Mouse (Mus musculus) hindlimb bud, embryonic 11.5 days (tissue): Measurements from ENCODE around the gene Nfia.

Source experiments
- DNase-seq: peaks from one replicate; pipeline ENCODE4 v3.0.0-alpha.2; 2012; ENCODE audit warnings: low read depth, low spot score; ENCODE audit errors: extremely low spot score

The Nfia gene

DNA sequence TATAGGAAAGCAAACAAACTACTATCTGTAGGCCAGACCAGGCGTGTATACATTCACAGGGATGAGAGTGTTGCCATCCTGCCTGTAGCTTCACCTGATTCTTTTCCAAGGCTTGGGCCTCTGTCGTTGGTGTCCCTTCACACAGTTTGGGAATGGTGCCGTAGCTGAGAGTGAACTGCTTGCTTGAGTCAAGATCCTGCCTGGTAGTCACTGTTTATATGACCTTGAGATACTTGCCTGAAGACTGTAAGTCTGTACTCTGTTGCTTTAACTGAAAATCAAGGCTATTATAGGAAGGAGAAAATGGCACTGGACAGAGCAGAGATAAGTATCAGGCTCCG, 214.2 kb downstream of the Nfia start:
- DNase-seq = no peak

DNA sequence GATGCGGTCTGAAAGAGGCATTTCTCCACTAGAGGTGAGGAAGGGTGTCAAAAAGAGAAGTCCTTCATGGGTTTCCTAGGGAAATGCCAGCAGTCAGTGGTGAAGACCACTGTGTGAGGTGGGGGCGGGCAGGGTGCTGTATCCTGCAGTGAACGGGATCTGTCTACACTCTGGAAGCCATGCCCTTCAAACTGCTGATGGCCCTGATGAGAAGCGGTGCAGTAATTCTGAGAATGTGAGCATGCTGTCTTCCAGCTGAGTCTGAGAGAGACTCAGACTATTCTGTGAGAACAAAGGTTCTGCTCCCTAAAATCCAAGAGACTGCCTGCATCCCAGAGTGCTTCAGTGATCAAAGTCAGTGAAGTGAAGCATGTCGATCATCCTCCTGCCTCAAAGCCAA, 216.2 kb downstream of the Nfia start:
- DNase-seq = no peak

DNA sequence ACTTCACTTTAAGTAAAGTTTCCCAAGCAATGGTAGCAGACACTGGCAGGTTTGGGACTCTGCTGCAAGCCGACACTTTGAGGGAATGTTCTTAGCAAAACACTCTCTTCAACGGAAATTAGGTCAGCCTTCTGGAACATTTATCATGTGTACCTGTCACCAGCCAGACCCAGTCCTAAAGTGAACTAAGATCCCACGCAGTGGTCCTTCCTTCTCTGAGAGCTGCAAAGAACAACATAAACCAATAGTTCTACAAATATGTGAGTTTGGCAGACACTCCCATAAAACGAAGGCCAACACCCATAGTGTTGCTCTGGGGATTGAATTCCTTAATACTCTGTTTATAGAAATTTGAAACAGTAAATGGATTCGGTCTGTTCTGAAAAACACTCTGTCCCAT, 217.9 kb downstream of the Nfia start:
- no peak for DNase-seq

DNA sequence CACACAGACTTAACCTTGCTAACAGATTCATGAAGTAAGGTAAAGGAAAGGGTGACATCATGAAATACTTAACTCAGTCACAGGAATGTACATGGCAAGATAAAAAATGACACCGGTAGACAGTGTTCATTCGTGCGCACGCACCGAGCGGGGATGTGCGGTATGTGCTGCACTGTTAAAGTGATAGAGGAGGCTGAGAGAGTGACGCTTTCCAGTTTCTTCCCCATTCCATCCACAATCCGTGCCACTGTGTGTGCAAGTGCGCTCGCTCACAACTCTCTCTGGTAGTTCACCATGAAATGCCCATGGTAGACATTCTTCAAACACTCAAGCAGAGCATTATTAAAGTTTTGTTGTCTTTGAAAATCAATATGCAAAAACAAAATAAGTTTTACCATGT, 218.9 kb downstream of the Nfia start:
- no peak for DNase-seq

DNA sequence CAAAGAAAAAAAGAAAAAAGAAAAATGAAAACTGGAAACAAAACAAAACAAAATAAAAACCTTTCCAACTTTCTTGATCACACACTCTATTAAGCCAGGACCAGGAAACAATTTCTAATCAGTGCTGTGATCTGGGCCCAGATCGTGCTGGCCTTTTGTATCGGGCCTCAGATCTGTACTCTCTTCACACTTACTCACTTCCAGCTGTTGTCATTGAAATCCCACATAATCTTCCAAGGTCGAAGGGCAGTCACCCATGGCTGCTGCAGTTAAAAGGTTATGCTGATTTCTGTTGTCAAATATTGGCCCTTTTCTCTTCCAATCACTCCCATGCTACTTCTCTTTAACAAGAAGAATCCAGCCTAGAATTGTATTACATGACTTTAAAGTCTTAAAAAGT, 219.3 kb downstream of the Nfia start:
- DNase-seq = no peak

DNA sequence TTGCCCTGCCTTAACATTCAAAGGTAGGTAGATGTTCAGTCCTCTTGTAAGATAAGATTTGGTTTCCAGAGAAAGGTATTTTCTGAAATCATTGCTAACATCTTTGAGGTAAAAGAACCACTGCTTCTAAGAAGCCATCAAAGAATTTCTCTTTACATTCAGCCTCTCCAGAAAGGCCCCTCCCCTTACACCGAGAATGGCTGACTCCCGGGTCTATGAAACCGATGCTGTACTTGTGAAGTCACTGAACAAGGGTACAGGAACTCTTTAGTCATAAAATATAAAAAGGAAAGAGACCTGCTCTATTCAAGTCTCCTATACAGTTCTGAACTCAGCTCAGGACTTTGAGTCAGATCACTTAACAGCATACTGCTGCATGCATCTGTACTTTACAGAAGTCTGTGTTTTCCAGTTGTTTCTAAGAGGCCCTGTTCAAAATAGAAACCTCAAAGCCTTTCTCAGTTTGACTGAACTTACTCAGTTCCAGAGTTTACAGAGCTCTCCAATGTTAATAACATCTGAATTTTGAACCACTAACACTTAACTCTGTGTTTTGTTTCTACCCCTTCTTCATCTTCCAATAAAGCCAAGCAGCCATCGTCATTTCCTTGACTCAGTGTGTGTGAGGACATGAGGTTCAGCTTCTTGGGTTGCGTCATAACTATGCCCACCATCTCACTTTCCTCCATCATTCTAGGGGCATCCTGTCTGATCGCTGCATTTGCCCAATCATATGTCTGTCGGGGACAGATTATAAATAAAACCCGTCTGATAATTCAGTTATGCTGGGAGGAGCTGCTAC, 223.6 kb downstream of the Nfia start:
- DNase-seq = no peak

DNA sequence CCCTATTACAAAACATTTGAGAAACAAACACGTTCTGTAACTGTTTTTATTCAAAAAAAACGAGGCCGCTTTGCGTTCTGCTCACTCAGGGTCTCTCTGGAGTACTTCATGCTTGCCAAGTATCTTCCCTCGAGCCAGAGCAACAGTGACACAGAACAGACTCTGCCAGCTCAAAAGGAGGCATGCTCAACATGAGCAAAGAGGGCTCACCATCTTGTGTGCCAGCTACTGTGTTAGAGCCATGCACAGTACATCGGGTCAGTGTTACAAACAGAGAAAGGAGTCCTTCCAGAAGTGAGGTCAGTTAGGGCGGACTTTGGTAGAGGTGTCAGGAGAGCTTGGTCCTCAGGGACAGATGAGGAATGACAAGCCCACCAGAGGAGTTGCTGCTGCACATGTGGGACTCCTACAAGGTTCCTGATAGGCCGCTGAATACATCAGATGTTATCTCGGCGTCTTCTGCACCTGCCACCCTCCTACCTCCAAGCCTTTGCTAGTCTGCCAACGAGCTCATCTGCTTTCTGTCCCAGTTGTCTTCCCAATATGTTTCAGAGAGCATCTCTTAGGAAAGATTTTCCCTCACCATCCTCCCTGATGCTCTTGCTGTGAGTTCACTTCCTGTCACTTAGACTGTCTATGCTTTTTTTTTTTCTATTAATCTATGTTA, 224.8 kb downstream of the Nfia start:
- no peak for DNase-seq

DNA sequence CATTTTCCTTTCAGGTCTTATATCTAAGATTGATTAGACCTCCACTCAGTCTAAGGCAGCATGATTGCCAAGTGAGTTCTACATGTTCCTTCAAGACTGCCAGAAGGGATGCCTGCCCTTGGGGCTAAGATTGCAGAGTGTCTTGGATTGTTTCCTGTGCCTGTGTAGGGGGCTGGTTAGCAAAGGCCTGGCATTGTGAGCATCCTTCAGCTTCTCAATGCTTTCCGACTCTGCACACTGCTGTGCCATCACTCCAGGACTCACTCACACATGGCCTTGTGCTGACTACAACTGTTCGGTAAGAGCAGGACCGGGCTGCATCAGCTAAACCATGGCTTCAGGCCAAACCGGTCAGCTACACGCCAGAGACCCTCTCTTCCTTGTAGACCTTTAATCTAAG, 229.7 kb downstream of the Nfia start:
- no peak for DNase-seq

DNA sequence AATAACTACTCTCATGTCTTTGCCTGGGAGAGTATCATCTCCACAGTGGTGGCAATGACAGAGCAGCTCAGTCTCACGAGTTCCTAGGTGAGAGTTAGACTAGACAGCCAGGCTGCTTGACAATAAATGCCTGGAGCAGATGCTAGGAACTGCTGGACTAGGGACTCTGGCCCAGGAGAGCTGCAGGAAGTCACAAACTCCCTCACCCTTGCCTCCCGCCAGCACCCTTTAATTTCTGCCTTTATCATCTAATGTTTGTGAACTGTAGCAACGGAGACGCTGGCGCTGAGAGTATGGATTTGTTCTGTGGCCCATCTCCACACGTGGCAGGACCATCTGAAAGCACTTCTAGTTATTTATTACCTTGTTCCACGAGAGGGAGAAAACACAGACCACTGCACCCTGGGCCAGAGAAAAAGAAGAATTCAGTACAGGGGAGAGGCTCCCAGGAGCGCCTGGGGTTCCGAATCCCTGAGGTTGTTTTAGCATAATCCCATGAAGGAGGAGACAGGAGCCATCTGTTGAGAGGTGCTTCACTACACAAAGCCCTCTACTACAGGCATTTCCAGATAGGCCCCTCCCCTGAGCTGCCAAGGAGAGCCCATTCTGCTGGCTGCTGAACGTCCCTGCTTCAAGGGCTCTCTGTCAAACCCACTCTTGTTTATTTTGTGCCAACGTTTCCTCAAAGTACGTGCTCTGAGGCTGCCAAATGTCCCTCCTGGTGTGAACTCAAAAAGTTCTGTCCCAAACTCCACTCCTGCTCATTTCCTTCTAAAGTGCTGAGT, 231.0 kb downstream of the Nfia start:
- DNase-seq = no peak

DNA sequence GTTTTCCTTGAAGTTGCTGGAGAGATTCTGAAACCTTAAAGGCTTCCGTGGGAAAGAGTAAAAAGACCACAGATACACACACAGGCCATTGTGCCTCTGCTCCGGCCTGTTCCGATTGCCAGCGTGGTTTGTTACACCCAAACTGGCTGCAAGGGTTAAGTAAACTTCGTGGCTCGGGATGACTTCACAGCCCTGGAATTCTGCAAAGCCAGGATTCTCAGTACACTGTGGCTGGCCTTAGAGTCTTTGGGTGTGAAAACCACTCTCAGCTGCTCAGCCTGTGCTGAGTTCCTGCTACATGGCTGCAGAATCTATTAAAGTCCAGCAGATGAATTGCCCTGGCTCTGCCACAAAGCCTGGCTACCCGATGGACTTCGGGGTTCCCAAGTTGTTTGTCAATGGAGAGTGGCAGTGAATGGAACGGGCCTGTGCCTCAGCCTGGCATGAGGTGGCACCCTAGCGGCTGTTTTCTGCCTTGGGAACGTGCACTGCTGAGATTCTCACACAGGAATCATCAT, 231.6 kb downstream of the Nfia start:
- no peak for DNase-seq

DNA sequence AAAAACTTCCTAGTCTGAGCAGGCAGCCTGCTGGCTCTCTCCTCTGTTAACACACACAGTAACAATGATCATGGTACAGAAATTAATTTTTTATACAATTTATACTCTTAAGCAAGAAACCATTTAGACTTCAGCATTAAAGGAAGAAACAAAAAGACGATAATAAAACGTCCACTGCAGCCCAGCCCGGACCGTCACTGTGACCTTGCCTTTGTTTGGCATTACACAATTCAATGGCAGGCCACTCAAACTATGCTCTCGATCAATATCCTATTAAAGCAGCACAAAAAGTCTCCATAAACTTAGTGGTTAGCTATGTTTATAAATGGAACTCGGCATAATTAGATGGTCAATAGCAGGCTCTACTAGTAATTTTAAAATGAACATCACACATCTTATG, 232.5 kb downstream of the Nfia start:
- no peak for DNase-seq

DNA sequence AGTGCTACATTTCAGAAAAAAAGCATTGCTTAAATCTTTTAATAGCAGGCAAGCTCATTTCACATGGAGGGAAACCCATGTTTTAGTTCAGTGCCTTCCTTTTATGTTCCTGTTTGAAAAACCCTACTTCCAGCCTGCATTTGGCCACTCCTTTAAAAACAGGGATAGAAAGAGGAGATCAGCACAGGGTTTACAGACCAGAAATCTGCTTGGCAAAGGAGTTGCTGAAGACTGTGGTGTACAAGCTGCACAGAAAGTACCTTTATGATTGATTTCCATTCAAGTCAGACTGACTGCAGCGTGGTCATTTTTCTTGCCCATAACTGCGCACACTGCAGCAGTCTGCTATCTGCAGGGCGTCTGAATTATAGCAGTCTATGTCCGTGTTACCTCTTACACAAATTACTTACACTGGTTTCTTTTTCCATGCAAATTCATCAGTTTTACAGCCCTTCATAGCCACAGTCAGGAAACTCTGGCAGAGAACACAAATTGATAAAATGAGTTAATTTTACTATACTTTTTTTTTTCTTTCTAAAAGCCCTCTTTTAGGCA, 236.4 kb downstream of the Nfia start:
- DNase-seq = no peak

DNA sequence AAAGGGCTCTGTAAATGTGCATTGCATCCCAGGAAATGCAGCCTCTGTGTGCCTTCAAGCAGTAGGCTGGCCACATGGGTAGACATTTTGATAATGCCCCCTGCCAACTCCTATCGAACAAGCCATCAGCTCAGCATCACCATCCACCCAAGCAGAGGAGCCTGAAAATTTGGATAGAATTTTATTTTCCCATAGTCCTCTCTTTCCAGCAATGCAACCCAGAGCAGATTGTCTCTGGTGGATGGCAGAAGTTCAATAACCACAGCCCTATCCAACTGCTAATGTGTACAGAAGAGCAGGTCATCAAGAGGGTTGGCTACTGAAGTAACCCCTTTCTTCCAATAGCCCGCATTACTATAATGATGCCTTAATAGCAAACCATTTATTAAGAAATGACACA, 237.4 kb downstream of the Nfia start:
- DNase-seq = no peak

DNA sequence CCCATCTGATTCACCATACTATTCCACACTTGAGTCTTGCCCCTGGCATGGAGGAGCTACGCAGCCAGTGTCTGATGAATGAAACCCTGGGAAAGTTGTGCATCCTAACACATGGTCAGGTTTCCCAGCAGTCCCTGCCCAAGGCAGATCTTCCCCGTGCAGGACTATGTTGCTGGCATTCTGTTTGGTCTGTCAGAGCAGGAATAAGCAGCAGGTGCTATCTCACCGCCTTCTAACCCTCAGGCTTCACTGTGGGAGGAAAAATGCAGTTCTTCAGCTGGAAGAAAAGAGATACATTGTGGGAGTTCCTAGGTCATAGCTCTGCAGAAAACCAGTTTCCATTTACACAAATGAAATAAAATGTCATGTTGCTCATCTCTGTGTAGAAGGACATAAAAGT, 247.3 kb downstream of the Nfia start:
- no peak for DNase-seq

DNA sequence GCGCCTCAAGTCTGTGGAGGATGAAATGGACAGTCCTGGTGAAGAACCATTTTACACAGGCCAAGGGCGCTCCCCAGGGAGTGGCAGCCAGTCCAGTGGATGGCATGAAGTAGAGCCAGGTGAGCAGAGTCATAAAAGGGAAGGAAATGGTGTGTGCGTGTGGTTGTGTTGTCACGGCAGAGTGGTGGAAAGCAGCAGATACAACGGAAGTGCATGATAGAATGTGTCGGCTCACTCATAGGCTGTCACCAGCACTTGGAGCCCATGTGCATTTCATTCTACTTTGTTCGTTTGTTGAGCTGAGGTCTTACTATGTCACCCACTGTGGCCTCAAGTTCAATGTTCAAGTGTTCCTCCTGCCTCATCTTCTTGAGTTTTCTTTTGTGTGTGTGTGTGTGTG, 248.3 kb downstream of the Nfia start:
- DNase-seq = no peak

DNA sequence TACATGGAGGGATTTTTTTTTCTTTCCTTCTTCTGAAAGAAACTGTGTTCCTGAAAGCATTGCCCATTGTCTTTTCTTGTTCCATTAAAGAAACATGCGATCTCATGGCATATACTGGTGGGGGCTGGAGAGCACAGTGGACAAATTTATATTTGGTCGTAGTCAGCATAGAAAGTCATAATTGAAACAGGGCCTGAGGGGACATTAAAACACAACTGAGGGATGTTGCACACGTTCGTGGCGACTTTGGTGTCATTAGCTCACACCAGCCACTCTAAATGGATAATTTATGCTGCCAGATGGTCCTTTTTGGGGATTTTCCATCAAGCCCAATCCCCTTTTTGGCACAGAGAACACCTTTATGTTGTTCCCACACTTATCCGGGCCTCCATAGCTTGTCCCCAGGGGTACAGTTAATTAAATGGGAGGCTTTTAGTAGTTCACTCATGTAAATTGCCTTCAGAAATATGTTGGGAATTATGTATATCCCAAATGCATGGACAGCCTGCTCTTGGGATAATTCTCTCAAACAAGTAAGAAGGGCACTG, 250.8 kb downstream of the Nfia start:
- DNase-seq = no peak

DNA sequence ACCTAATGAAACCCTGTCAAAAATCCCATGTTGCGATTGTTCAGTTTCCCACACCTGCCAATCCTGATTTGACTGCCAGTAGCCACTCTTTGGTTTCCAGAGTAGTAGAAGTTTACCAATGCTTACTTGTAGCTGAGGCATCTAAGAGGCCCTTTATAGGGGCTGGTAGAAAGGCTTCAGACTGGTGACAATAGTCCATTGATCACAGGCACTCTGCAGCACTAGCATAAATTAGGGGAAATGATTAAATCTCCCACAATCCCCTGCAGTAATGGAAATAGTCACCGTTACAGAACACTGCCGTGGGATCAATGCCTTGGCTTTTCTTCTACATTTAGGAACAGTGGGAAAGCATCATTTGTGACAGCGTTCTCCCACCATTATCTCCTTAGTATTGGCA, 254.9 kb downstream of the Nfia start:
- DNase-seq = no peak

DNA sequence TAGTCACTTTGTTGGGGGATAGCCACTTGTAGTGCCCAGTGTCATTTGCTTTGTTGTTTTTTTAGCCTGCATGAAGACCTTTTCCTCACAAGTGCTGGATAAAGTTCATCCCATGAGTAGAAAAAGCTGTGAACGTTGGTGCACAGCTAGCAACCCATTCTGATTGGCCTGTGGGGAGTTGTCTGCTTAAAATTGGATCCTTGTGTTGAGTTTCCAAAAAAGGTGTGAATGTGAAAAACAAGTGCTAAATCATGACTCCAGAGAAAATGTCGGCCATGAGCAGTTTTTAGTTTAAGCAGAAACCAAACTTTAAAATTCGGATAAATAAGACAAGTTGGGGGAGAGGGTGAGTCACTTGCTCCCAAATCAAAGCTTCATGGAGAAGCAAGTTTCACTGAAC, 259.3 kb downstream of the Nfia start:
- DNase-seq = no peak

DNA sequence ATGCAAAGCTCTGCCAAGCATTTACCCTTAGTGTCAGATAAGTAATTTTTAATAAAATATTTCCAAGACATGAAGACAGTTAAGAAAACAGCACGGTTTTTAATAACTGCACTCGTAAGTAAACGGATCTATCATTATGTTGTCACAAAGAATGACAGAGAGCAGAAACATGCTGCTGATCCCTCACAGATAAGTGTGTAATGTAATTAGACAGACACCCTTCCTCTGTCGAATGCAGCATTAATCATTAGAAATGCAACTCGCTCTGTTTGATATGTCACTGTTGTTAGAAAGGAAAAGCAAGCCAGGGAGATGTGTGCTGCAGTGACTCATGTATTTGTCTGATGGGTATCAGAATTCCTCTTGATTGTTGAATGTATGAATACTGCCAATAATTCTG, 259.8 kb downstream of the Nfia start:
- no peak for DNase-seq

DNA sequence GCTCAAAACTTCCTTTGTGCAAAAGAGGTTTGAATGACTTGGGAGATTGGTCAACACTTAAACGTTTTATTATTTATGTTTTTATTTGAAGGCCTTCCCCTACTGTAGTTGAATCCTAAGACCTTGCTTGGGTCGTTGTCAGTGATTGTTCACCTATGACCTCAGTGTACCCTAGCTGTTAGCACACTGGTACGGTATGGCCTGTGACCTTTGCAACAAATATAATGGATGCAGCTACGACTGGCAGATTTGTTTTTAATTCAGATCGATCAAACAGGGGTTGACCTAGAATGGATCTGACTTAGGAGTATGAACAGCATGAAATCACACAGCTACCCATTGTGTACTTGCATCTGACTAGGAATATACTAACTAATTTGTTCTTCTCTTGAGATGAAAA, 266.6 kb downstream of the Nfia start:
- DNase-seq = no peak

DNA sequence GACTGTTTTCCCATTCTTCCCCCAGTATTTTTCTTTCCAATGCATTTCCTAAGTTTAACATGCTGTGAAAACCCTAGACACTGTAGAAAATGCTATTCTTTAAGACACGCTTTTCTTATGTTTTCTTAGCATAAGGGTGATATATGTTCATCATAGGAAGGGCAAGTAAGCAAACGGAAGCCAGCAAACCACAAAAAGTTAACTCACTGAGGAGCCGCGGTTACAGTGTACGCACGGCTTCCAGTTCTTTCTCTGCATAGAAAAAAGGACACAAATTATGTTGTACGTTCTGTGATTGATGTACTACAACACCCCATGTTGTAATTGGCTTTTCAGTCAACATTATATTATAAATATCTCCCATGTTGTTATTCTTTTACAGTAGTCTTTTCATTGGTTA, 267.6 kb downstream of the Nfia start:
- DNase-seq = no peak
